Mouse (Mus musculus): ENCODE measurements around the gene AC192777.2. TPM values are rescaled to one million over a fixed set of nuclear protein-coding genes. Genes with fewer than 3 reads are reported as not detected.
"Not testable (repeated sequence)": the region's sequence is repeated elsewhere in the genome, so short reads cannot be mapped to it uniquely, and the experiment has no call there.

The AC192777.2 gene
- total RNA-seq (2012; rRNA removed) (not detected in 2 replicates), polyA plus RNA-seq (2012; ENCODE audit: insufficient read depth in 1 of 2, insufficient read length in 2 of 2, low read depth in 1 of 2, low replicate concordance in 2 of 2, missing spikeins in 1 of 2) (not detected)

- not testable (repeated sequence) for H3K36me3 ChIP-seq (ENCODE audit: control insufficient read depth in 1 of 2, insufficient read depth in 2 of 2, low read length in 2 of 2); H3K4me3 ChIP-seq (ENCODE audit: control insufficient read depth in 1 of 2, insufficient read depth in 1 of 2, low read depth in 2 of 2, low read length in 2 of 2); H3K4me1 ChIP-seq (ENCODE audit: control insufficient read depth in 1 of 2, insufficient read depth in 2 of 2, low read length in 2 of 2); H3K27me3 ChIP-seq (ENCODE audit: control insufficient read depth in 1 of 2, insufficient read depth in 2 of 2, low read length in 2 of 2); H3K9me3 ChIP-seq (replicated peaks; ENCODE audit: insufficient read depth, low read length); H3K79me2 ChIP-seq (ENCODE audit: control insufficient read depth, insufficient read depth, low read length, poor library complexity); H3K9ac ChIP-seq (ENCODE audit: control insufficient read depth, low read depth, low read length, poor library complexity, severe bottlenecking); H3K27ac ChIP-seq (ENCODE audit: control insufficient read depth, low read depth, low read length); DNase-seq (ENCODE audit: low read depth, low spot score)
These were observed at the start of gene AC192777.2 for GRCm38 (mm10) chr17:40095150-40095549. TSS of gene AC192777.2 (plus strand) at chr17:40095450.

GRCm38 (mm10) chr17:40116172-40116571 is 20.9 kb downstream of the AC192777.2 start:
- H3K79me2 ChIP-seq (ENCODE audit: control insufficient read depth, insufficient read depth, low read length, poor library complexity); H3K27ac ChIP-seq (ENCODE audit: control insufficient read depth, low read depth, low read length); DNase-seq (ENCODE audit: low read depth, low spot score); H3K4me1 ChIP-seq (ENCODE audit: control insufficient read depth in 1 of 2, insufficient read depth in 2 of 2, low read length in 2 of 2); H3K9me3 ChIP-seq (replicated peaks; ENCODE audit: insufficient read depth, low read length); H3K9ac ChIP-seq (ENCODE audit: control insufficient read depth, low read depth, low read length, poor library complexity, severe bottlenecking); H3K27me3 ChIP-seq (ENCODE audit: control insufficient read depth in 1 of 2, insufficient read depth in 2 of 2, low read length in 2 of 2); H3K4me3 ChIP-seq (ENCODE audit: control insufficient read depth in 1 of 2, insufficient read depth in 1 of 2, low read depth in 2 of 2, low read length in 2 of 2); H3K36me3 ChIP-seq (ENCODE audit: control insufficient read depth in 1 of 2, insufficient read depth in 2 of 2, low read length in 2 of 2): not testable (repeated sequence)

GRCm38 (mm10) chr17:40116877-40117276 is 21.6 kb downstream of the AC192777.2 start:
- peak in 2 of 3 experiments; percentile 3 to 20; a peak in 1 of 6 replicates for TF ChIP-seq CTCF (IDR thresholded peaks at IDR 0.05 in 2 of 3, conservative IDR thresholded peaks at IDR 0.05 in 1 of 3; ENCODE audit: control insufficient read depth in 1 of 3, insufficient read depth in 1 of 3, low read depth in 2 of 3, low read length in 3 of 3, poor library complexity in 1 of 3, severe bottlenecking in 1 of 3)
- not testable (repeated sequence) for H3K27me3 ChIP-seq (ENCODE audit: control insufficient read depth in 1 of 2, insufficient read depth in 2 of 2, low read length in 2 of 2); H3K4me1 ChIP-seq (ENCODE audit: control insufficient read depth in 1 of 2, insufficient read depth in 2 of 2, low read length in 2 of 2); H3K9me3 ChIP-seq (replicated peaks; ENCODE audit: insufficient read depth, low read length); H3K79me2 ChIP-seq (ENCODE audit: control insufficient read depth, insufficient read depth, low read length, poor library complexity); H3K9ac ChIP-seq (ENCODE audit: control insufficient read depth, low read depth, low read length, poor library complexity, severe bottlenecking); H3K27ac ChIP-seq (ENCODE audit: control insufficient read depth, low read depth, low read length); H3K4me3 ChIP-seq (ENCODE audit: control insufficient read depth in 1 of 2, insufficient read depth in 1 of 2, low read depth in 2 of 2, low read length in 2 of 2); H3K36me3 ChIP-seq (ENCODE audit: control insufficient read depth in 1 of 2, insufficient read depth in 2 of 2, low read length in 2 of 2); DNase-seq (ENCODE audit: low read depth, low spot score)

Other genes starting within 250 kb of the AC192777.2 start
- not detected in 2 replicates for gene Esp38, start 144.9 kb upstream of the AC192777.2 start, total RNA-seq (2012; rRNA removed)
- gene Esp38, start 144.9 kb upstream of the AC192777.2 start, polyA plus RNA-seq (2012; ENCODE audit: insufficient read depth in 1 of 2, insufficient read length in 2 of 2, low read depth in 1 of 2, low replicate concordance in 2 of 2, missing spikeins in 1 of 2): not detected
- not detected in 2 replicates for gene Pgk2, start 113.2 kb downstream of the AC192777.2 start, total RNA-seq (2012; rRNA removed)
- gene Pgk2, start 113.2 kb downstream of the AC192777.2 start, polyA plus RNA-seq (2012; ENCODE audit: insufficient read depth in 1 of 2, insufficient read length in 2 of 2, low read depth in 1 of 2, low replicate concordance in 2 of 2, missing spikeins in 1 of 2): not detected
- not detected in 2 replicates for gene Crisp3, start 146.8 kb downstream of the AC192777.2 start, total RNA-seq (2012; rRNA removed)
- not detected for gene Crisp3, start 146.8 kb downstream of the AC192777.2 start, polyA plus RNA-seq (2012; ENCODE audit: insufficient read depth in 1 of 2, insufficient read length in 2 of 2, low read depth in 1 of 2, low replicate concordance in 2 of 2, missing spikeins in 1 of 2)
- not detected in 2 replicates for gene Crisp1, start 223.8 kb downstream of the AC192777.2 start, total RNA-seq (2012; rRNA removed)
- not detected for gene Crisp1, start 223.8 kb downstream of the AC192777.2 start, polyA plus RNA-seq (2012; ENCODE audit: insufficient read depth in 1 of 2, insufficient read length in 2 of 2, low read depth in 1 of 2, low replicate concordance in 2 of 2, missing spikeins in 1 of 2)

Data from MEL (cell line).